Mouse (Mus musculus) liver, adult 2 months (tissue): ENCODE data around the gene Dyrk1a.

Experiments
- CTCF ChIP-seq: fragments of 200-500 bp; IDR thresholded peaks from 2 replicates; pipeline ENCODE4 v1.5.1; 2011; ENCODE audit warnings: low read depth, low read length, control low read depth
- POLR2A ChIP-seq: fragments of 200-500 bp; IDR thresholded peaks from 2 replicates; pipeline ENCODE4 v1.6.1; 2011; ENCODE audit warnings: low read length, control low read depth; ENCODE audit not compliant: insufficient read depth; ENCODE audit errors: extremely low read depth

- 0 out of 2 replicates have a peak, but pooled peaks have one; percentile 2 for TF ChIP-seq POLR2A
- TF ChIP-seq CTCF = no peak
These were observed 32.7 kb upstream of the Dyrk1a start for GRCm38 (mm10) chr16:94537159-94537527.
